Mouse (Mus musculus) limb, embryonic 13.5 days (tissue): ENCODE measurements at regions not wholly inside any gene's neighbourhood (a gene's known extent, or its start where the extent isn't known, plus 50 kb on each side); places are given as distances from the start of the nearest gene placed in this dataset.

Experiments used
- ATAC-seq: fragments of 200-750 bp; cut with Nextera tagmentation; 2 replicates; pipeline ENCODE4 v1.8.0; 2017; ENCODE audit warnings: low read depth, moderate number of reproducible peaks, moderate TSS enrichment; ENCODE audit not compliant: low FRiP score
- H3K27ac ChIP-seq: fragments of 300-500 bp; sonication (generic); 2 replicates; pipeline ENCODE4 v1.5.1; 2015; ENCODE audit warnings: inconsistent platforms, mild to moderate bottlenecking, moderate library complexity
- H3K27me3 ChIP-seq: fragments of 300-500 bp; sonication (generic); 2 replicates; pipeline ENCODE4 v1.6.1; 2015; ENCODE audit warnings: mild to moderate bottlenecking, inconsistent platforms
- H3K36me3 ChIP-seq: fragments of 300-500 bp; sonication (generic); 2 replicates; pipeline ENCODE4 v1.6.1; 2015; ENCODE audit warnings: inconsistent platforms, mild to moderate bottlenecking, moderate library complexity
- H3K4me1 ChIP-seq: fragments of 300-500 bp; sonication (generic); 2 replicates; pipeline ENCODE4 v1.6.1; 2015; ENCODE audit warnings: inconsistent platforms
- H3K4me2 ChIP-seq: fragments of 300-500 bp; sonication (generic); replicated peaks from 2 replicates; pipeline ENCODE4 v1.6.1; 2015; ENCODE audit warnings: inconsistent platforms, mild to moderate bottlenecking, moderate library complexity
- H3K4me3 ChIP-seq: fragments of 300-500 bp; sonication (generic); 2 replicates; pipeline ENCODE4 v1.5.1; 2015; ENCODE audit warnings: moderate library complexity, mild to moderate bottlenecking, inconsistent platforms
- H3K9ac ChIP-seq: fragments of 300-500 bp; sonication (generic); 2 replicates; pipeline ENCODE4 v1.6.1; 2015; ENCODE audit warnings: mild to moderate bottlenecking, inconsistent platforms
- H3K9me3 ChIP-seq: fragments of 300-500 bp; sonication (generic); 2 replicates; pipeline ENCODE4 v1.6.1; 2016; ENCODE audit warnings: inconsistent platforms
- WGBS: fragments of 180-500 bp; shearing (Covaris S2); methylation state at CpG from one replicate; pipeline ENCODE4 v1.1.7; 2015; 5-methylcytosine and 5-hydroxymethylcytosine counted together

GRCm38 (mm10) chr13:97650191-97650590, 110.2 kb downstream of the Gm10260 start:
- H3K4me1 ChIP-seq, result peaks cover 21% of the 10 kb centered on the region
- no peak for ATAC-seq
- H3K27me3 ChIP-seq, result no peaks in the 10 kb centered on the region
- no peaks in the 10 kb centered on the region for H3K36me3 ChIP-seq
- WGBS, result 86% methylated on average over 2 of the region's 2 CpGs
- no peaks in the 10 kb centered on the region for H3K9me3 ChIP-seq
- no peak overlapping the region for H3K4me2 ChIP-seq
- H3K27ac ChIP-seq, result no peak overlapping the region
- no peak overlapping the region for H3K4me3 ChIP-seq
- no peak overlapping the region for H3K9ac ChIP-seq

- no peaks in the 10 kb centered on the region for H3K27me3 ChIP-seq
- no peak overlapping the region for H3K27ac ChIP-seq
- H3K4me2 ChIP-seq, result no peak overlapping the region
- WGBS, result 45% methylated on average over 4 of the region's 4 CpGs
- no peak overlapping the region for H3K4me3 ChIP-seq
- no peaks in the 10 kb centered on the region for H3K36me3 ChIP-seq
- ATAC-seq, result no peak
- H3K4me1 ChIP-seq, result peaks cover 21% of the 10 kb centered on the region
- H3K9ac ChIP-seq, result no peak overlapping the region
- peaks cover 8% of the 10 kb centered on the region; the same call in 1 of the 2 replicates for H3K9me3 ChIP-seq
Measured at GRCm38 (mm10) chr13:97647486-97647885, 112.9 kb downstream of the Gm10260 start.

GRCm38 (mm10) chr13:97646021-97646385, 114.4 kb downstream of the Gm10260 start:
- Histone ChIP-seq H3K27ac (no peak overlapping the region), H3K9me3 (peaks cover 8% of the 10 kb centered on the region; the same call in 1 of the 2 replicates), H3K36me3 (no peaks in the 10 kb centered on the region), H3K4me3 (no peak overlapping the region), H3K27me3 (no peaks in the 10 kb centered on the region), H3K4me2 (no peak overlapping the region), H3K9ac (no peak overlapping the region), H3K4me1 (peaks cover 11% of the 10 kb centered on the region; the same call in 1 of the 2 replicates)
- no peak for ATAC-seq
- WGBS, result 80% methylated on average over 7 of the region's 7 CpGs

GRCm38 (mm10) chr13:97645107-97646020, 115.1 kb downstream of the Gm10260 start:
- H3K9ac ChIP-seq, result no peak overlapping the region
- WGBS, result 57% methylated on average over 15 of the region's 15 CpGs
- ATAC-seq, result no peak
- no peaks in the 10 kb centered on the region for H3K27me3 ChIP-seq
- H3K4me3 ChIP-seq, result no peak overlapping the region
- H3K4me1 ChIP-seq, result peaks cover 11% of the 10 kb centered on the region; the same call in 1 of the 2 replicates
- no peak overlapping the region for H3K27ac ChIP-seq
- H3K9me3 ChIP-seq, result peaks cover 8% of the 10 kb centered on the region; the same call in 1 of the 2 replicates
- H3K4me2 ChIP-seq, result no peak overlapping the region
- H3K36me3 ChIP-seq, result no peaks in the 10 kb centered on the region

GRCm38 (mm10) chr13:97640236-97640635, 120.2 kb downstream of the Gm10260 start:
- WGBS, result 81% methylated on average over 3 of the region's 3 CpGs
- Histone ChIP-seq H3K4me1 (no peaks in the 10 kb centered on the region), H3K36me3 (no peaks in the 10 kb centered on the region), H3K27me3 (no peaks in the 10 kb centered on the region), H3K9ac (no peak overlapping the region), H3K9me3 (peaks cover 8% of the 10 kb centered on the region; the same call in 1 of the 2 replicates), H3K4me2 (no peak overlapping the region), H3K27ac (no peak overlapping the region), H3K4me3 (no peak overlapping the region)
- no peak for ATAC-seq

- H3K27me3 ChIP-seq, result no peaks in the 10 kb centered on the region
- no peaks in the 10 kb centered on the region for H3K4me1 ChIP-seq
- H3K36me3 ChIP-seq, result no peaks in the 10 kb centered on the region
- 73% methylated on average over 3 of the region's 3 CpGs for WGBS
- ATAC-seq, result no peak
- H3K27ac ChIP-seq, result no peak overlapping the region
- peaks cover 8% of the 10 kb centered on the region; the same call in 1 of the 2 replicates for H3K9me3 ChIP-seq
- no peak overlapping the region for H3K9ac ChIP-seq
- no peak overlapping the region for H3K4me3 ChIP-seq
- no peak overlapping the region for H3K4me2 ChIP-seq
Measured at GRCm38 (mm10) chr13:97639656-97640055, 120.8 kb downstream of the Gm10260 start.

- Histone ChIP-seq H3K27ac (no peak overlapping the region), H3K4me1 (0 out of 2 replicates have a peak, but pooled peaks cover 5% of the 10 kb centered on the region), H3K9me3 (0 out of 2 replicates have a peak, but pooled peaks cover 3% of the 10 kb centered on the region), H3K4me2 (no peak overlapping the region), H3K4me3 (no peak overlapping the region), H3K27me3 (no peaks in the 10 kb centered on the region), H3K36me3 (no peaks in the 10 kb centered on the region), H3K9ac (no peak overlapping the region)
- 65% methylated on average over 5 of the region's 5 CpGs for WGBS
- ATAC-seq, result no peak
Measured at GRCm38 (mm10) chr13:97638457-97639088, 121.9 kb downstream of the Gm10260 start.

GRCm38 (mm10) chr13:97637506-97637905, 122.9 kb downstream of the Gm10260 start:
- no peak overlapping the region for H3K9ac ChIP-seq
- H3K27me3 ChIP-seq, result no peaks in the 10 kb centered on the region
- H3K27ac ChIP-seq, result no peak overlapping the region
- no peaks in the 10 kb centered on the region for H3K36me3 ChIP-seq
- no peak for ATAC-seq
- H3K9me3 ChIP-seq, result no peaks in the 10 kb centered on the region
- no peak overlapping the region for H3K4me3 ChIP-seq
- WGBS, result 93% methylated on average over 6 of the region's 6 CpGs
- no peak overlapping the region for H3K4me2 ChIP-seq
- 0 out of 2 replicates have a peak, but pooled peaks cover 5% of the 10 kb centered on the region for H3K4me1 ChIP-seq

- H3K9me3 ChIP-seq, result no peaks in the 10 kb centered on the region
- H3K27ac ChIP-seq, result no peak overlapping the region
- no peak overlapping the region for H3K9ac ChIP-seq
- no peaks in the 10 kb centered on the region for H3K27me3 ChIP-seq
- 0 out of 2 replicates have a peak, but pooled peaks cover 5% of the 10 kb centered on the region for H3K4me1 ChIP-seq
- H3K4me2 ChIP-seq, result no peak overlapping the region
- 74% methylated on average over 8 of the region's 8 CpGs for WGBS
- no peaks in the 10 kb centered on the region for H3K36me3 ChIP-seq
- no peak overlapping the region for H3K4me3 ChIP-seq
- no peak for ATAC-seq
Measured at GRCm38 (mm10) chr13:97634041-97634788, 126.2 kb downstream of the Gm10260 start.

GRCm38 (mm10) chr13:97633551-97633950, 126.9 kb downstream of the Gm10260 start:
- 74% methylated on average over 4 of the region's 4 CpGs for WGBS
- H3K36me3 ChIP-seq, result no peaks in the 10 kb centered on the region
- no peak overlapping the region for H3K4me2 ChIP-seq
- no peak overlapping the region for H3K4me3 ChIP-seq
- no peaks in the 10 kb centered on the region for H3K9me3 ChIP-seq
- H3K27ac ChIP-seq, result no peak overlapping the region
- H3K27me3 ChIP-seq, result no peaks in the 10 kb centered on the region
- 0 out of 2 replicates have a peak, but pooled peaks cover 5% of the 10 kb centered on the region for H3K4me1 ChIP-seq
- no peak overlapping the region for H3K9ac ChIP-seq
- no peak for ATAC-seq

- no peak overlapping the region for H3K4me3 ChIP-seq
- H3K36me3 ChIP-seq, result no peaks in the 10 kb centered on the region
- no peaks in the 10 kb centered on the region for H3K9me3 ChIP-seq
- no peak overlapping the region for H3K4me2 ChIP-seq
- peaks cover 6% of the 10 kb centered on the region; the same call in 1 of the 2 replicates for H3K4me1 ChIP-seq
- H3K9ac ChIP-seq, result no peak overlapping the region
- H3K27ac ChIP-seq, result no peak overlapping the region
- WGBS, result 76% methylated on average over 13 of the region's 13 CpGs
- ATAC-seq, result no peak
- H3K27me3 ChIP-seq, result no peaks in the 10 kb centered on the region
Measured at GRCm38 (mm10) chr13:97631872-97632402, 128.5 kb downstream of the Gm10260 start.
